Mouse (Mus musculus): Measurements from ENCODE around the gene Bub1. TPM values are rescaled to one million over a fixed set of nuclear protein-coding genes. Genes with fewer than 3 reads are reported as not detected.

Gene Bub1
- total and polyA plus RNA-seq, 2 experiments from 2014 or later, result 3.7 to 5.2 TPM

GRCm38 (mm10) chr2:127757171-127757570, 74.5 kb downstream of the Bub1 start:
- Histone ChIP-seq H3K27me3 (ENCODE audit: insufficient read depth, low read length) (no peaks in the 10 kb centered on the region), H3K4me3 (ENCODE audit: low read depth, low read length) (no peak overlapping the region), H3K27ac (ENCODE audit: low read depth, low read length) (no peak overlapping the region), H3K4me1 (ENCODE audit: insufficient read depth) (0 out of 2 replicates have a peak, but pooled peaks cover 5% of the 10 kb centered on the region), H3K36me3 (ENCODE audit: insufficient read depth) (peaks cover 22% of the 10 kb centered on the region), H3K9ac (no peak overlapping the region), H3K4me2 (ENCODE audit: low read depth) (no peak overlapping the region), H3K9me3 (ENCODE audit: low read length) (no peaks in the 10 kb centered on the region)
- WGBS, result 33% methylated on average over 8 of the region's 8 CpGs
- ATAC-seq (peak; percentile 86), DNase-seq (peak; percentile 40)
- no peak for TF ChIP-seq CTCF (IDR thresholded peaks at IDR 0.05; ENCODE audit: low read depth)

DNA sequence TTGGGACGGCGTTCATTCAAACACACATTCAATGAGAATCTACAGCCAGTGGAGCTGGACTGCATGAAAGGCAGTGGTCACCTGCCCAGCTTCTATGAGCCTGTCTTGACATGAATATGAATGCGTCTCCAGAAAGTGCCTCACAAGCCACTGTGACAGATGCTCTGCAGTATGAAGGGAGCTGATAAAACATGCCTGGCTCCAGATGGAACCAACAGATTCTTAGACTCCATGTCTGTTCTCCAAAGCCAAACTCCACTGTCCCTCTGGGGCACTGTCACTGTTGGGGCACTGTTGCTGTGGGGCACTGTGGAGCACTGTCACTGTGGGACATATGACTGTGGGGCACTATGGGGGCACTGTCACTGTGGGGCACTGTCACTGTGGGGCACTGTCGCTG, 77.6 kb downstream of the Bub1 start:
- H3K4me1 ChIP-seq (ENCODE audit: insufficient read depth), result 0 out of 2 replicates have a peak, but pooled peaks cover 5% of the 10 kb centered on the region
- WGBS, result 77% methylated on average over 4 of the region's 4 CpGs
- H3K9me3 ChIP-seq (ENCODE audit: low read length), result no peaks in the 10 kb centered on the region
- H3K36me3 ChIP-seq (ENCODE audit: insufficient read depth), result peaks cover 7% of the 10 kb centered on the region; the same call in 1 of the 2 replicates
- no peak overlapping the region for H3K4me3 ChIP-seq (ENCODE audit: low read depth, low read length)
- DNase-seq (peak; percentile 55), ATAC-seq (peak; percentile 64)
- H3K27me3 ChIP-seq (ENCODE audit: insufficient read depth, low read length), result no peaks in the 10 kb centered on the region
- no peak overlapping the region for H3K9ac ChIP-seq
- no peak for TF ChIP-seq CTCF (IDR thresholded peaks at IDR 0.05; ENCODE audit: low read depth)
- no peak overlapping the region for H3K27ac ChIP-seq (ENCODE audit: low read depth, low read length)
- no peak overlapping the region for H3K4me2 ChIP-seq (ENCODE audit: low read depth)

GRCm38 (mm10) chr2:127751849-127752610, 79.6 kb downstream of the Bub1 start:
- Histone ChIP-seq H3K4me1 (ENCODE audit: insufficient read depth) (no peaks in the 10 kb centered on the region), H3K36me3 (ENCODE audit: insufficient read depth) (0 out of 2 replicates have a peak, but pooled peaks cover 3% of the 10 kb centered on the region), H3K4me3 (ENCODE audit: low read depth, low read length) (no peak overlapping the region), H3K4me2 (ENCODE audit: low read depth) (no peak overlapping the region), H3K9ac (no peak overlapping the region), H3K9me3 (ENCODE audit: low read length) (no peaks in the 10 kb centered on the region), H3K27me3 (ENCODE audit: insufficient read depth, low read length) (no peaks in the 10 kb centered on the region), H3K27ac (ENCODE audit: low read depth, low read length) (no peak overlapping the region)
- no peak for DNase-seq
- no peak for TF ChIP-seq CTCF (IDR thresholded peaks at IDR 0.05; ENCODE audit: low read depth)
- WGBS, result 84% methylated on average over 11 of the region's 11 CpGs
- ATAC-seq, result no peak

Other genes starting within 250 kb of the Bub1 start
- 7.4 and 8.2 TPM in 2 replicates for gene Zfp661, start 244.8 kb downstream of the Bub1 start, total RNA-seq (2014; rRNA removed)
- 4.1 and 5.0 TPM in 2 replicates for gene Zfp661, start 244.8 kb downstream of the Bub1 start, polyA plus RNA-seq (2015; fragmentation: Nextera tagmentation; extraction: Ambion mirVana)
- gene Mrps5, start 244.6 kb downstream of the Bub1 start, total RNA-seq (2014; rRNA removed), result 65.9 and 85.2 TPM in 2 replicates
- 142 and 159 TPM in 2 replicates for gene Mrps5, start 244.6 kb downstream of the Bub1 start, polyA plus RNA-seq (2015; fragmentation: Nextera tagmentation; extraction: Ambion mirVana)
- 2.5 and 2.7 TPM in 2 replicates for gene Mal, start 175.2 kb downstream of the Bub1 start, total RNA-seq (2014; rRNA removed)
- 1.8 and 2.1 TPM in 2 replicates for gene Mal, start 175.2 kb downstream of the Bub1 start, polyA plus RNA-seq (2015; fragmentation: Nextera tagmentation; extraction: Ambion mirVana)
- gene Mall, start 101.9 kb downstream of the Bub1 start, total RNA-seq (2014; rRNA removed), result 0.46 and 1.3 TPM in 2 replicates
- 0.34 and 0.52 TPM in 2 replicates for gene Mall, start 101.9 kb downstream of the Bub1 start, polyA plus RNA-seq (2015; fragmentation: Nextera tagmentation; extraction: Ambion mirVana)
- gene Nphp1, start 43.0 kb downstream of the Bub1 start, total RNA-seq (2014; rRNA removed), result 12.7 and 14.7 TPM in 2 replicates
- gene Nphp1, start 43.0 kb downstream of the Bub1 start, polyA plus RNA-seq (2015; fragmentation: Nextera tagmentation; extraction: Ambion mirVana), result 17.6 and 19.9 TPM in 2 replicates
- gene Mtln, start 39.4 kb downstream of the Bub1 start, total RNA-seq (2014; rRNA removed), result 24.3 and 36.9 TPM in 2 replicates
- 49.9 and 63.3 TPM in 2 replicates for gene Mtln, start 39.4 kb downstream of the Bub1 start, polyA plus RNA-seq (2015; fragmentation: Nextera tagmentation; extraction: Ambion mirVana)
- not detected in 2 replicates for gene Acoxl, start 7.0 kb upstream of the Bub1 start, total RNA-seq (2014; rRNA removed)
- 0.10 and 0.14 TPM in 2 replicates for gene Acoxl, start 7.0 kb upstream of the Bub1 start, polyA plus RNA-seq (2015; fragmentation: Nextera tagmentation; extraction: Ambion mirVana)